Comparison of ENCODE assay signal across 8 mouse cellular contexts in the genomic region with DNA sequence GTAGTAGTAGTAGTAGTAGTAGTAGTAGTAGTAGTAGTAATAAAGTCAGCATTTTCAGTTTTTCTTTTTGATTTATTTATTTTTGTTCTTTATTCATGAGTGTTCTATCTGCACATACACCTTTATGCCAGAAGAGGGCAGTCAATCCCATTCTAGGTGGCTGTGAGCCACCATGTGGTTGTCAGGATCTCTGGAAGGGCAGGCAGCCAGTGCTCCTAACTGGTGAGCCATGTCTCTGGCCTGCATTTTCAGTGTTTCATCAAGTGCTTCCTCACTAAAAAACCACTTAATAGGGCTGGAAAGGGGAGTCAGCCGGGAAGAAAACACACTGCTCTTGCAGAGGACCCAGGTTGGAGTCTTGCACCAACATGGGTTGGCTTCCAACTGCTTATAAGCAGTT. TPM values are rescaled to one million over a fixed set of nuclear protein-coding genes. Genes with fewer than 3 reads are reported as not detected.
DNase-seq lines count a peak whose midpoint lies in the region; ATAC-seq and TF ChIP-seq lines count a peak whose summit lies in the region.

No protein-coding gene starts in this region.

- no peaks in the 10 kb centered on the region for H3K36me3 ChIP-seq in thymus, adult 2 months (ENCODE audit: control insufficient read depth, insufficient read depth, low read length)
- H3K36me3 ChIP-seq in forebrain, embryonic 12.5 days (replicated peaks) = peaks cover 26% of the 10 kb centered on the region

- no peak overlapping the region for H3K4me3 ChIP-seq in thymus, adult 2 months (ENCODE audit: control insufficient read depth, insufficient read depth, low read length)
- H3K4me3 ChIP-seq in forebrain, embryonic 12.5 days (replicated peaks) = no peak overlapping the region

- H3K4me2 ChIP-seq in forebrain, embryonic 12.5 days = no peak overlapping the region

- no peak overlapping the region for H3K27ac ChIP-seq in thymus, adult 2 months (ENCODE audit: control insufficient read depth, insufficient read depth, low read length)
- no peak overlapping the region for H3K27ac ChIP-seq in forebrain, embryonic 12.5 days

- no peak overlapping the region for H3K9ac ChIP-seq in forebrain, embryonic 12.5 days

- H3K9me3 ChIP-seq in forebrain, embryonic 12.5 days = no peaks in the 10 kb centered on the region

- 57% methylated on average over 1 of the region's 1 CpGs for WGBS in thymus, adult 2 months
- WGBS in forebrain, embryonic 12.5 days = 23% methylated on average over 1 of the region's 1 CpGs

- TF ChIP-seq POLR2A in thymus, adult 2 months (IDR thresholded peaks at IDR 0.05; ENCODE audit: control insufficient read depth, extremely low read depth, insufficient read depth, low read length, poor library complexity) = no peak
- no peak for TF ChIP-seq POLR2A in brain, embryonic 14.5 days (IDR thresholded peaks at IDR 0.05; ENCODE audit: borderline replicate concordance, extremely low read depth, insufficient read depth, insufficient read length, poor library complexity, severe bottlenecking)

- no peaks in the 10 kb centered on the region for H3K27me3 ChIP-seq in thymus, adult 2 months (ENCODE audit: control insufficient read depth, insufficient read depth, low read length)
- H3K27me3 ChIP-seq in forebrain, embryonic 12.5 days = no peaks in the 10 kb centered on the region

- peak; percentile 44; the same call in 1 of the 2 replicates for TF ChIP-seq CTCF in thymus, adult 2 months (IDR thresholded peaks at IDR 0.05; ENCODE audit: borderline replicate concordance, control insufficient read depth, extremely low read depth, insufficient read depth, low read length, poor library complexity)
- TF ChIP-seq CTCF in brain, embryonic 14.5 days (IDR thresholded peaks at IDR 0.05; ENCODE audit: borderline replicate concordance, extremely low read depth, insufficient read depth, insufficient read length) = peak; percentile 69; the same call in 1 of the 2 replicates

- DNase-seq in thymus, adult 2 months = peak; percentile 49
- DNase-seq in thymus, adult 18-20 months = no peak
- peak; percentile 78 for DNase-seq in brain, embryonic 14.5 days (ENCODE audit: low read depth)
- peak; percentile 75 for DNase-seq in heart, postnatal 4 days
- DNase-seq in left cerebral cortex, postnatal 25 days (ENCODE audit: low spot score in 2 of 2) = peak; percentile 30 to 43
- DNase-seq in neural tube, embryonic 10.5 days (ENCODE audit: extremely low spot score, low spot score) = peak; percentile 29
- peak; percentile 58 for DNase-seq in thymus, postnatal 4 days

- H3K4me1 ChIP-seq in thymus, adult 2 months (replicated peaks; ENCODE audit: control insufficient read depth, insufficient read depth, low read length) = peaks cover 11% of the 10 kb centered on the region
- H3K4me1 ChIP-seq in forebrain, embryonic 12.5 days = no peaks in the 10 kb centered on the region

- peak; percentile 58; the same call in 1 of the 2 replicates for ATAC-seq in forebrain, embryonic 12.5 days (ENCODE audit: low FRiP score)

- intact Hi-C loops in left cerebral cortex, postnatal 25 days (cut with DNase I) = no loop called here

RNA-seq across cellular contexts. Expression of a gene that starts 10.9 kb away (rescaled TPM):
- 17.0 and 21.6 TPM in 2 replicates for polyA plus RNA-seq in thymus, adult 2 months (2012; rRNA removed)
- 169 and 180 TPM in 2 replicates for polyA plus RNA-seq in brain, embryonic 14.5 days (2012; rRNA removed)
- polyA plus RNA-seq in forebrain, embryonic 12.5 days (2016; fragmentation: Nextera tagmentation; extraction: Ambion mirVana) = 216 and 224 TPM in 2 replicates
- total RNA-seq in heart, postnatal 4 days (2021) = 10 to 100 TPM; 29.6 to 31.1 TPM
- 100 to 1,000 TPM; 113 to 120 TPM for total RNA-seq in left cerebral cortex, postnatal 25 days (2021)

RNA-seq across cellular contexts. Expression of a gene that starts 11.0 kb away (rescaled TPM):
- polyA plus RNA-seq in thymus, adult 2 months (2012; rRNA removed) = 5.6 and 6.5 TPM in 2 replicates
- polyA plus RNA-seq in brain, embryonic 14.5 days (2012; rRNA removed) = 11.8 and 12.6 TPM in 2 replicates
- polyA plus RNA-seq in forebrain, embryonic 12.5 days (2016; fragmentation: Nextera tagmentation; extraction: Ambion mirVana) = 12.2 and 14.6 TPM in 2 replicates
- total RNA-seq in heart, postnatal 4 days (2021) = 1 to 10 TPM; 4.6 to 6.4 TPM
- 1 to 10 TPM; 3.7 to 4.8 TPM for total RNA-seq in left cerebral cortex, postnatal 25 days (2021)

RNA-seq across cellular contexts. Expression of a gene that starts 36.8 kb away (rescaled TPM):
- 77.0 and 87.8 TPM in 2 replicates for polyA plus RNA-seq in thymus, adult 2 months (2012; rRNA removed)
- polyA plus RNA-seq in brain, embryonic 14.5 days (2012; rRNA removed) = 33.7 and 44.8 TPM in 2 replicates
- 43.2 and 44.5 TPM in 2 replicates for polyA plus RNA-seq in forebrain, embryonic 12.5 days (2016; fragmentation: Nextera tagmentation; extraction: Ambion mirVana)
- 10 to 100 TPM; 60.5 to 61.2 TPM for total RNA-seq in heart, postnatal 4 days (2021)
- 10 to 100 TPM; 34.2 to 40.8 TPM for total RNA-seq in left cerebral cortex, postnatal 25 days (2021)

Comparison
In these comparisons a context has a peak if more than half of its experiments do, and no peak if none do; other contexts are left out.
1. DNase-seq: peak in thymus, adult 2 months (single experiment), brain, embryonic 14.5 days (single experiment), heart, postnatal 4 days (single experiment), left cerebral cortex, postnatal 25 days (2 of 2), neural tube, embryonic 10.5 days (single experiment) and thymus, postnatal 4 days (single experiment); none in thymus, adult 18-20 months (0 of 2).